Mouse (Mus musculus) liver, embryonic 14.5 days (tissue): Measurements from ENCODE around the gene Taf5.

ENCODE experiments used
- CTCF ChIP-seq: IDR thresholded peaks from 2 replicates; pipeline ENCODE4 v1.5.1; 2016; ENCODE audit warnings: antibody characterized with exemption, low read depth, control low read depth
- EP300 ChIP-seq: IDR thresholded peaks from 2 replicates; pipeline ENCODE4 v1.6.1; 2016; ENCODE audit warnings: antibody characterized with exemption, low read depth

GRCm38 (mm10) chr19:47104641-47105271 is 37.2 kb downstream of the Taf5 start:
- TF ChIP-seq CTCF (no peak), EP300 (no peak)
